Mouse (Mus musculus) cerebellum, adult 2 months (tissue): Measurements from ENCODE around the gene Chaf1b.

ENCODE experiments used
- CTCF ChIP-seq: fragments of 200-500 bp; IDR thresholded peaks from 2 replicates; pipeline ENCODE4 v1.5.1; 2011; ENCODE audit warnings: low read depth, mild to moderate bottlenecking, control low read depth, low read length, moderate library complexity, borderline replicate concordance; ENCODE audit not compliant: insufficient read depth
- POLR2A ChIP-seq: fragments of 200-500 bp; IDR thresholded peaks from 2 replicates; pipeline ENCODE4 v1.6.1; 2011; ENCODE audit warnings: low read length, control low read depth, borderline replicate concordance; ENCODE audit not compliant: insufficient read depth

DNA sequence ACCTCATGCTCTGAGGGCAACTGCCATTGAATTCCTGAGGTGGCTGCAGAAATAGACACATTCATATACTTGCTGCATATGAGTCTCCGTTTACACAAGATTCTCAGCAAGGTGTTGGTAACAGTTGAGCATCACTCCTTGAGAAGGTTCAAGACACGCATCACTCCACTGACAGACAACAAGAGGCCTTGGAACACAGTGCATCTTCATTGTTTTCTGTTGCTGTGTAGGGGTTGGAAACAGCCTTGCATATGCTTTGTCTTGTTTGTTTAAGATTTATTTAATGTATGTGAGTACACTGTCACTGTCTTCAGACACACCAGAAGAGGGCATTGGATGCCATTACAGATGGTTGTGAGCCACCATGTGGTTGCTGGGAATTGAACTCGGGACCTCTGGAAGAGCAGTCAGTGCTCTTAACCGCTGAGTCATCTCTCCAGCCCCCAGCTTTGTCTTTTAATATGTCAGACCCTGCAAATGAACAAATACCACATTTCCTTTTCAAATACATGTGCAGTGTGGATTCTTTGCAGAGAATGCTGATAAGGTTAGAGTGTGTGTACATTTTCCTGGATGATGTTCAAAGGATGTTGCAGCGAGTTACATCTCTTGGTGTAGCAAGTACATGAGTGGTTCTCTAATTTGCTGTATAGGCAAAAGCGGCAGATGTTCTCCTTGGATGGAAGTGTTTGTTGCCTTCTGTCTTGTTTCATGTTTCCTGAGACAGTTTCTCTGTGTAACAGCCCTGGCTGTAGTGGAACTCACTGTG, 5.9 kb upstream of the Chaf1b start:
- no peak for TF ChIP-seq CTCF
- TF ChIP-seq POLR2A, result no peak
